Mouse (Mus musculus) hindbrain, embryonic 10.5 days (tissue): ENCODE data around the gene Rasal2. TPM values are rescaled to one million over a fixed set of nuclear protein-coding genes. Genes with fewer than 3 reads are reported as not detected.

Source experiments
- DNase-seq: peaks from one replicate; pipeline ENCODE4 v3.0.0-alpha.2; 2017; ENCODE audit warnings: low spot score
- H3K27ac ChIP-seq: fragments of 300-500 bp; sonication (generic); 2 replicates; pipeline ENCODE4 v1.5.1; 2016; ENCODE audit warnings: mild to moderate bottlenecking, moderate library complexity
- H3K27me3 ChIP-seq: fragments of 300-500 bp; sonication (generic); 2 replicates; pipeline ENCODE4 v1.6.1; 2016; ENCODE audit warnings: mild to moderate bottlenecking; ENCODE audit not compliant: poor library complexity, insufficient read depth, severe bottlenecking
- H3K36me3 ChIP-seq: fragments of 300-500 bp; sonication (generic); 2 replicates; pipeline ENCODE4 v1.6.1; 2016; ENCODE audit warnings: mild to moderate bottlenecking, moderate library complexity
- H3K4me1 ChIP-seq: fragments of 300-500 bp; sonication (generic); replicated peaks from 2 replicates; pipeline ENCODE4 v1.6.1; 2016; ENCODE audit warnings: mild to moderate bottlenecking
- H3K4me3 ChIP-seq: fragments of 300-500 bp; sonication (generic); 2 replicates; pipeline ENCODE4 v1.5.1; 2016; ENCODE audit warnings: mild to moderate bottlenecking, moderate library complexity
- H3K9me3 ChIP-seq: fragments of 300-500 bp; sonication (generic); 2 replicates; pipeline ENCODE4 v1.6.1; 2016; ENCODE audit warnings: mild to moderate bottlenecking, moderate library complexity
- WGBS: fragments of 180-500 bp; shearing (Covaris S2); methylation state at CpG from one replicate; pipeline ENCODE4 v1.1.7; 2016; 5-methylcytosine and 5-hydroxymethylcytosine counted together
- polyA plus RNA-seq: library from polyadenylated mRNA; unstranded; fragments of >200 nt; fragmentation: Nextera tagmentation; extraction: Ambion mirVana; gene quantifications from 2 replicates; pipeline ENCODE4 v1.2.1, GENCODE M21; 2016

Gene Rasal2
- polyA plus RNA-seq = 11.2 and 18.5 TPM in 2 replicates

DNA sequence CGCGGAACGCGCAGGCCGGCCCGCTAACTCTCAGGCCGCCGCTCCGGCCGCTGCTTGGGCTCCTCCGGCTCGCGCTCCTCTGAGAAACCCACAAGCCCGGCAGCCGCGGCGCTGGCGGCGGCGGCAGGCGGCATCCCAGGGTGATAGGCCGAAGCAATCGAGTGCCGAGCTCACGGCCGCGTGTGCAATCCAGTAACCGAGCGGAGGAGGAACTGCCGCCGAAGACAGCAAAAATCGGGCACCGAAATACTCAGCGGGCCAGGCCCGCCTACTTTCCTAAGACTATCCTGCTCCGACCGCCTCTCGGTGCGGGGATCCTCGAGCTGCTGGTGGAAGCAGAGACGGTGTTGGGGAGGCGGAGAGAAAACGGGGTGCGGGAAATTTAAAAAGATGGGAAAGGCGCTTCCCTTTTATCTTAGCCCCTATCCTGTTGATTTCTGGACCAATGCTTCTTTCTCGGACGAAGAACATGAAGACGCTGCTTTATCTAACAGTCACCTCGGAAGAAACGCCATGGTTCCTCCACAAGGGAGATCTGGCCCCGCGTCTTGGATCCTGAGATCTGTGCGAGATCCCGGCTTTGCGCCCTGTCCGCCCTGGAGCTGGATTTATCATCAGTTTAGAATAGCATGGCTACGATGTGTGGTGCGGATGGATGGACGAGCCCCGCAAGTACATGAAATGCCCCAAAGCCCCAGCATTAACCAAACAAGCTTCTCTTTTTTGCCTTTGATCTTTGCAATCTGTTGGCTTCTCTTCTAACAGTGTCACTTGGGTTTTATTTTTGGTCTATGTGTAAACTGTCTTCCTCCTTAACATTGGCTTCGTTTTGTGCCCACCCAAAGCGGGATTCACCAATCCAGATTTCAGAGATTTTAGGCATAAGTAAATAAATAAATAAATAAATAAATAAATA is at the start of gene Rasal2:
TSS of gene Rasal2 (minus strand) at position 142 of the 916 bp plus-strand sequence.
- Histone ChIP-seq H3K27me3 (no peaks in the 10 kb centered on the region), H3K36me3 (peaks cover 23% of the 10 kb centered on the region), H3K27ac (peak within 1 kb of the TSS; percentile 97), H3K4me1 (peaks cover 40% of the 10 kb centered on the region), H3K4me3 (peak within 1 kb of the TSS; percentile 84), H3K9me3 (no peaks in the 10 kb centered on the region)
- peak; percentile 96 for DNase-seq
- under 1% methylated on average over 62 of the region's 62 CpGs for WGBS

DNA sequence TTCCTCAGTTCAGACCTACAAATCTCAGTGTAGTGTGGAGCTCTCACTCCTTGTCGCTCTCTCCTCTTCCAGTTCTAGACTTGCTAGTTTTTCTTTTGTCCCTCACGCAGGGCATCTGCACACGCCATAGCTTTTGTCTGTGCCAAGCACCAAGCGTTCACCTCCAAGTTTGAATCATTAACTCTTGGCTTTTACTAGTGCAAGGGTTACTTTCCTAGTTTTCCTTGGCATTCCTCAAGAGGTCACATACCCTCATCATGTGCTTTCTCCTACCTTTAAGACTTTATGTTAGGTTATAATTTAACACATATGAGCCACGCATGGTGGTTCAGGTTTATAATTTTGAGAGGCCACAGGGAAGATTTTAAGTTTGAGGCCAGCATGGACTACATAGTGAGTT is 48.9 kb upstream of the Rasal2 start:
- DNase-seq = no peak
- WGBS = 96% methylated on average over 5 of the region's 5 CpGs
- H3K27ac ChIP-seq = no peak overlapping the region

DNA sequence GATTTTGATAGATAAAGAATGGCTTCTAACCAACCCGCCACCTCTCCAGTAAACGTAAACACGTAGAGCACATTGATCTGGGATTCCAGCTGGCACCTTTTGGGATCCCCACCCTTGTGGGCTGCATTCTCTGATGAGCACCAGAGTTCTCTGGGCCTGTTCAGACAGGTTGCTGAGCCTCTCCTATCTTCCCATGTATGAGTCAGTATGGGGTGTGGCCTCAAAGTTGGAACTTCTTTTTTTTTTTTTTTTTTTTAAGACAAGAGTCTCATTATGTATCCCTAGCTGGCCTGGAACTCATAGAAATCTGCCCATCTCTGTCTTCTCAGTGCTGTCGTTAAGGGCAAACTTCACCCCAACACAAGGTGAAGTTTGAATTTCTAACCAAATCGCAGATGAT is 47.5 kb upstream of the Rasal2 start:
- Histone ChIP-seq H3K4me3 (no peak overlapping the region), H3K27ac (no peak overlapping the region; the same call in 1 of the 2 replicates), H3K36me3 (no peaks in the 10 kb centered on the region), H3K4me1 (peaks cover 26% of the 10 kb centered on the region), H3K9me3 (no peaks in the 10 kb centered on the region), H3K27me3 (peaks cover 9% of the 10 kb centered on the region; the same call in 1 of the 2 replicates)
- whole genome bisulfite sequencing = 97% methylated on average over 5 of the region's 5 CpGs
- no peak for DNase-seq

More for the DNA sequence above, 48.9 kb upstream of the Rasal2 start:
- Histone ChIP-seq H3K27me3 (peaks cover 9% of the 10 kb centered on the region; the same call in 1 of the 2 replicates), H3K36me3 (no peaks in the 10 kb centered on the region), H3K4me1 (peaks cover 26% of the 10 kb centered on the region), H3K4me3 (no peak overlapping the region), H3K9me3 (no peaks in the 10 kb centered on the region)

DNA sequence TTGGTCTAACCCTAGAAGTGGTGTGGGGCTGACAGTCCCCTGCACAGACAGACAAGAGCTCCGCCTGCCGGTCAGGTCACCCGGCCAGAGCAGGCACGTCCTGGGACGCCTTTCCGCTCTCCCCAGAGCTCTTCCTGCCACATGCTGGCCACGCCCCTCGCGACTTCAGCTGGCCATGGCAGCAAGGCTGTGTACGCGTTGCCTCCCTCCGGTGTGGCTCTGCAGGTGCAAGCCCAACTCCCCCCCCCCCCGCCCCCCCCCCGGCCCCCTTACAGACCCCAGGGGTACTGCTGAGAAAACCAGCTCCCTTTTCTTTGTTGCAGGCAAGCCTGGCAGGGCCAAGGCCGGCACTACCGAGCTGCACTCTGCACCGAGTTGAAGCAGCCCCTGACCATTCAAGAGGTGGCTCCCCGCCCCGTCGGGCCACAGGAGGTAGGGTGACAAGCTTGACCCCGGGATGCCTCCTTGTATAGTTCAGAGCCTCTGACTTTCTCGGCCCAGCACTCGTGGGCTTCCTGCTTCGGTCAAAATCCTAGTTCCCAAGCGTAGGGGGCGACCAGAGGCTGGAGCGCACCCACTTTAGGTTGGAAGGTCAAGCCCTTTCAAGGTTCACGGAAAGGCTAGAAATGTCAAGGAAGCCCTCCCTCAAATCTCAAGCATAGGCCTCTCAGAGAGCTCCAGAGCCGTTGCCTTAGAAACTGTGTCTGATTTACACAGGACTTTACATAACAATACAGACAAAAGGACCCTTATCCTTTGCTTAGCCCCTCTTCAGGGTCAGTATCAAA is 46.2 kb upstream of the Rasal2 start, which contains the start of gene Cryzl2:
TSS of gene Cryzl2 (plus strand) at position 157 of the 788 bp plus-strand sequence.
- Histone ChIP-seq H3K4me3 (peak within 1 kb of the TSS; percentile 55), H3K27me3 (peaks cover 9% of the 10 kb centered on the region; the same call in 1 of the 2 replicates), H3K4me1 (peaks cover 26% of the 10 kb centered on the region), H3K36me3 (no peaks in the 10 kb centered on the region), H3K27ac (peak within 1 kb of the TSS; percentile 90), H3K9me3 (no peaks in the 10 kb centered on the region)
- 3% methylated on average over 29 of the region's 29 CpGs for WGBS
- DNase-seq = peak; percentile 91

GRCm38 (mm10) chr1:157457789-157458188 is 45.4 kb upstream of the Rasal2 start:
- peak overlapping the region; percentile 90 for H3K27ac ChIP-seq
- H3K9me3 ChIP-seq = no peaks in the 10 kb centered on the region
- WGBS = 79% methylated on average over 3 of the region's 3 CpGs

GRCm38 (mm10) chr1:157454876-157455275 is 42.5 kb upstream of the Rasal2 start:
- DNase-seq = no peak
- peaks cover 50% of the 10 kb centered on the region for H3K4me1 ChIP-seq
- H3K27ac ChIP-seq = no peak overlapping the region
- WGBS = 87% methylated on average over 6 of the region's 6 CpGs
- no peaks in the 10 kb centered on the region for H3K36me3 ChIP-seq
- H3K4me3 ChIP-seq = no peak overlapping the region
- H3K9me3 ChIP-seq = no peaks in the 10 kb centered on the region
- peaks cover 18% of the 10 kb centered on the region for H3K27me3 ChIP-seq

More at GRCm38 (mm10) chr1:157457789-157458188, 45.4 kb upstream of the Rasal2 start:
- H3K4me3 ChIP-seq = peak overlapping the region; percentile 55; the same call in 1 of the 2 replicates
- peaks cover 34% of the 10 kb centered on the region for H3K4me1 ChIP-seq
- no peak for DNase-seq
- no peaks in the 10 kb centered on the region for H3K36me3 ChIP-seq
- H3K27me3 ChIP-seq = peaks cover 9% of the 10 kb centered on the region; the same call in 1 of the 2 replicates

DNA sequence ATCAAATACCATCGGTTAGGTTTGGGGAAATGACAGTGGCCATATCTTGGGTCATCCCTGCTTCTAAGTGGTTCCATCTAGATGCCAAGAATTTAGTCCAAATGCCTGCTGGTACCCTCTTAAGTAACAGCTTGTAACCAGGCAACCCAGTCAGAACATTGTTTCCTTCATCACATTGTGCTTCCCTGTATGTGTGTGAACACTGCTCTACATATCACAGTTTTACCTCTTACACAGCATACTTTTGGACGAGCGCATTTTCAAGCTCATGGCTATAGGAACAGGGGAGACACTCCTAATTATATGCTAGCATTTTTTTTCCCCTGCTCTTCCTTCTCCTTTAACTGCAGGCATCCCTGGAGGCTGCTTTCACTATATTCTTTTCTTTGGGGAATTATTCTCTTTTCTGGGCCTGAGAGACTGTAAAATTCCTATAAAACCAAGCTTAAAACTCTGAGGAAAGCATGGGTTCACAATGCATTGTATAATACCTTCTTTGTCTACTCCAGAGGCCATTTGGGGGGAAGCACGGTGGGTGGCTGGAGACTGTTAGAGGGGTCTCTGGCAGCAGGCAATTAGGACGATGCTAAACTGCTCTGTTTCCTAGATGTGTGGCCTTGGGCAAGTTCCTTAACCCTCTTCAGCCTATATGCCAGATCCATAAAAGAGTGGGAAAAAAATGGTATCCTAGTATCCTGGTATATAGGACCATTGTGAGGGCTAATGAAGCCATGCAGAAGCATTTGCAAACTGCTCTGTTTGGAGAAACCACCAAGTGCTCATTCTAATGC is 40.6 kb upstream of the Rasal2 start:
- H3K4me1 ChIP-seq = peaks cover 43% of the 10 kb centered on the region
- no peak for DNase-seq
- no peaks in the 10 kb centered on the region for H3K9me3 ChIP-seq
- H3K4me3 ChIP-seq = no peak overlapping the region
- 48% methylated on average over 5 of the region's 5 CpGs for WGBS
- H3K27ac ChIP-seq = peak overlapping the region; percentile 66
- H3K36me3 ChIP-seq = no peaks in the 10 kb centered on the region
- H3K27me3 ChIP-seq = peaks cover 35% of the 10 kb centered on the region

DNA sequence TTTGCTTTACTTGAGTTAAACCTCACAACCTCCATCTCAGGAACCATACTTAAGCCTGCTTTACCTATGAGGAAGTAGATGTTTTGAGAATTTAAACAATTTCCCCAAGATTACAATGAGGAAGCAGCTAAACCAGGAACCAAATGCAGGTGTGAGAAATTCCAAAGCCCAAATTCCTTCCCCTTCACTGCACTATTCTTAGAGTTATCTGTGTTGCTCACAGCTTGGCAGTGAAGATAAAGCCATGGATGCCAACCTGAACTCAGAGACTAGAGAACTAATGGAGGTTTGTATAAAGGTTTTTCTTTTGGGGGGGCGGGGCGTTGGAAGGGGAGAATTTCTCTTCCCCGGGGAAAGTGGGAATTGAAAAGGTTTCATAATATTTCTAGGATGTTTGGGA is 39.9 kb upstream of the Rasal2 start:
- WGBS = 86% methylated on average over 3 of the region's 3 CpGs
- Histone ChIP-seq H3K27ac (no peak overlapping the region), H3K9me3 (no peaks in the 10 kb centered on the region), H3K4me3 (no peak overlapping the region), H3K27me3 (peaks cover 38% of the 10 kb centered on the region), H3K4me1 (peaks cover 44% of the 10 kb centered on the region), H3K36me3 (no peaks in the 10 kb centered on the region)
- DNase-seq = no peak

- H3K36me3 ChIP-seq = no peaks in the 10 kb centered on the region
- DNase-seq = peak; percentile 34
- WGBS = 7% methylated on average over 21 of the region's 21 CpGs
Measured at GRCm38 (mm10) chr1:157449981-157450636, 37.7 kb upstream of the Rasal2 start.

DNA sequence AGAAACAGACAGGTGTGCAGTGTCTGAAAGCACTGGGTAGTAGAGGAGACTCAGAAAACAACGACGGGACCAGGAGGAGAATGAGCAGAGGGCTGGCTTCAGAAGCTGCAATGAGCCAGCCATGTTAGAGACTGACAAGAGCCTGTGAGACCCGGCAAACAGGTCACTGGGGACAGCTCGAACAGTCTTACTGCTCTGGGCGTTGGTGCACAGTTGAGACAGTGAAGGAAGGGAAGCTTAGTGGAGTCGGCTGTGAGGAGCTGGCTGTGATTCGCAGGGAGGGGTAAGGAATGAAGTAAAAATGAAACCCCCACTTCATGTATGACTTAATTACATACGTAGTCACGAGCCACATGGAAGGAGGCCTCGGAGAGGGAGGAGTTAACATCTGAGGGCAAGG is 37.1 kb upstream of the Rasal2 start:
- whole genome bisulfite sequencing = 10% methylated on average over 10 of the region's 10 CpGs
- peak; percentile 34 for DNase-seq
- peaks cover 66% of the 10 kb centered on the region for H3K4me1 ChIP-seq
- peak overlapping the region; percentile 72 for H3K27ac ChIP-seq
- H3K27me3 ChIP-seq = peaks cover 51% of the 10 kb centered on the region
- H3K36me3 ChIP-seq = no peaks in the 10 kb centered on the region
- H3K4me3 ChIP-seq = peak overlapping the region; percentile 39
- H3K9me3 ChIP-seq = no peaks in the 10 kb centered on the region

More at GRCm38 (mm10) chr1:157449981-157450636, 37.7 kb upstream of the Rasal2 start:
- peaks cover 48% of the 10 kb centered on the region for H3K27me3 ChIP-seq
- peaks cover 60% of the 10 kb centered on the region for H3K4me1 ChIP-seq
- no peaks in the 10 kb centered on the region for H3K9me3 ChIP-seq
- peak overlapping the region; percentile 39 for H3K4me3 ChIP-seq
- peak overlapping the region; percentile 72 for H3K27ac ChIP-seq

DNA sequence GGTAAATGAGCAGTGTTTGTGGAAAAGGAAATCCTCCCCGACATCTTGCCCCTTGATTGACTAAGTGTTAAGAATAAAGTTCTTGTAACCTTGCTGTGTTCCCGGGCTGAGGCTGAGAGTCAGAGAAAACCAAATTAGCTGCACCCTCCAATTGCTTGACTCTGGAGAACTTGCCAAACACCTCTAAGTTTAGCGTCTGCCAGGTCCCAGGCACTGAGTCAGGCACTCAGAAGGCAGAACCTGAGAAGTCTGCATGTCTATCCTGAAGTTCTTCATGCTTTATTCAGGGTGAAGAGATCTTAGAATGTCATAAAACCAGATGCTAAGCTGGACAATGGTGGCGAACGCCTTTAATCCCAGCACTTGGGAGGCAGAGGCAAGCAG is 36.4 kb upstream of the Rasal2 start:
- DNase-seq = no peak
- 77% methylated on average over 5 of the region's 5 CpGs for WGBS
- no peaks in the 10 kb centered on the region for H3K36me3 ChIP-seq
- peaks cover 51% of the 10 kb centered on the region for H3K27me3 ChIP-seq
- no peak overlapping the region for H3K27ac ChIP-seq
- H3K4me1 ChIP-seq = peaks cover 73% of the 10 kb centered on the region
- no peaks in the 10 kb centered on the region for H3K9me3 ChIP-seq
- no peak overlapping the region for H3K4me3 ChIP-seq
